Mouse (Mus musculus) hindbrain, postnatal 0 days (tissue): ENCODE measurements at regions not wholly inside any gene's neighbourhood (a gene's known extent, or its start where the extent isn't known, plus 50 kb on each side); places are given as distances from the start of the nearest gene placed in this dataset.
A peak's percentile ranks its signal among the peaks of the same experiment; 100 is the strongest.

ENCODE experiments used
- ATAC-seq: fragments of 200-750 bp; cut with Nextera tagmentation; 2 replicates; pipeline ENCODE4 v1.8.0; 2017; ENCODE audit warnings: mild to moderate bottlenecking, moderate TSS enrichment, moderate library complexity
- DNase-seq: peaks from one replicate; pipeline ENCODE4 v3.0.0-alpha.2; 2015; ENCODE audit warnings: low spot score
- H3K27ac ChIP-seq: fragments of 300-500 bp; sonication (generic); 2 replicates; pipeline ENCODE4 v1.5.1; 2014; ENCODE audit warnings: mild to moderate bottlenecking
- H3K27me3 ChIP-seq: fragments of 300-500 bp; sonication (generic); 2 replicates; pipeline ENCODE4 v1.6.1; 2014; ENCODE audit warnings: low read length, mixed read lengths; ENCODE audit not compliant: insufficient read depth
- H3K36me3 ChIP-seq: fragments of 300-500 bp; sonication (generic); 2 replicates; pipeline ENCODE4 v1.6.1; 2014; ENCODE audit warnings: low read length, mixed read lengths; ENCODE audit not compliant: insufficient read depth
- H3K4me1 ChIP-seq: fragments of 300-500 bp; sonication (generic); 2 replicates; pipeline ENCODE4 v1.6.1; 2014; ENCODE audit warnings: antibody characterized with exemption, low read length, mixed read lengths; ENCODE audit not compliant: insufficient read depth
- H3K4me2 ChIP-seq: fragments of 300-500 bp; sonication (generic); 2 replicates; pipeline ENCODE4 v1.6.1; 2014; ENCODE audit warnings: low read depth, mild to moderate bottlenecking, low read length, moderate library complexity, mixed read lengths
- H3K4me3 ChIP-seq: fragments of 300-500 bp; sonication (generic); 2 replicates; pipeline ENCODE4 v1.5.1; 2014; ENCODE audit warnings: low read length
- H3K9ac ChIP-seq: fragments of 300-500 bp; sonication (generic); replicated peaks from 2 replicates; pipeline ENCODE4 v1.6.1; 2014; ENCODE audit warnings: mild to moderate bottlenecking, low read length, moderate library complexity, mixed read lengths
- H3K9me3 ChIP-seq: fragments of 300-500 bp; sonication (generic); 2 replicates; pipeline ENCODE4 v1.6.1; 2016; ENCODE audit warnings: low read length, mixed read lengths
- CTCF ChIP-seq: IDR thresholded peaks from 2 replicates; pipeline ENCODE4 v1.5.1; 2016; ENCODE audit warnings: antibody characterized with exemption, control low read depth, low read depth
- WGBS: fragments of 180-500 bp; shearing (Covaris S2); extraction: QIAGEN DNeasy Blood & Tissue Kit; methylation state at CpG from one replicate; pipeline ENCODE4 v1.1.7; 2014; 5-methylcytosine and 5-hydroxymethylcytosine counted together

DNA sequence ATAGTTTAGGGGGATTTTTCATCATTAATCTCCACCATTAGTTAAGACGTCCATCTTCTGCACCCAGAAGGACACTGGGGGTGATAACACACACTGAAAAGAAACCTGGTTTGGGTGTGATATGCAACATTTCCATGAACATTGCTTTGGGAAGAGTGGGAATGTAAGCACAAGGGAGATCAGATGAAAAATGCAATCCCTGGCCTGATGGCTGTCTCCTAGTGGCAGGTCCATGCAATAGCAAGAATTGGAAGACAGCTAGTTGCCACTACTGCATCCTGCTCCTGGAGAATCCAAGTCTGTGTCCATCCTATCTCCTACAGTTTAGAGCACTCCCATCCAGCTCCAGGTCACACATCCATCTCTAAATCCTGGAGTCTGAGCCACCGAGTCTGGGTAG is 77.7 kb upstream of the Klhl29 start:
- Histone ChIP-seq H3K4me2 (no peak overlapping the region), H3K36me3 (no peaks in the 10 kb centered on the region), H3K27me3 (no peaks in the 10 kb centered on the region), H3K4me3 (no peak overlapping the region), H3K27ac (no peak overlapping the region), H3K9ac (no peak overlapping the region), H3K9me3 (no peaks in the 10 kb centered on the region), H3K4me1 (no peaks in the 10 kb centered on the region)
- 87% methylated on average over 2 of the region's 2 CpGs for WGBS
- peak; percentile 22; the same call in 1 of the 2 replicates for TF ChIP-seq CTCF
- ATAC-seq (no peak), DNase-seq (no peak)

DNA sequence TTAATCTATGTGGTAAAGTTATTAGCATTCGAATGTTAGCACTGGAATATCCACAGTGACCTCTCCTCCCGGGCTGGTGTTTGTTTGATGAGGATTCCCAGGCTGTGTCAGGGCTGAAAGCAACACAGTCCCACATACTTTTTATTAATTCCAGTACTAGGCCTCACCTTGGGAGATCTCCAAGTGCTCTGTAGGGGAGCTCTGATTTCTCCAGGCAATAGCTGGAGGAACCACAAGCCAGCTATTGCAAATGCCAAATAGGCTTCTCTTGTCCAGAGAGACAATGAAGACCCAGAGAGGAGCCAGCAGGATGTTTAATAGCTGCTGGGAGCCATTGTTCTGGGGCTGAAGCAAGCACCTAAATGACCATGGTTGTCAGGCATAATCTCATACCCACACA is 68.2 kb upstream of the Klhl29 start:
- peak overlapping the region; percentile 38; the same call in 1 of the 2 replicates for H3K27ac ChIP-seq

DNA sequence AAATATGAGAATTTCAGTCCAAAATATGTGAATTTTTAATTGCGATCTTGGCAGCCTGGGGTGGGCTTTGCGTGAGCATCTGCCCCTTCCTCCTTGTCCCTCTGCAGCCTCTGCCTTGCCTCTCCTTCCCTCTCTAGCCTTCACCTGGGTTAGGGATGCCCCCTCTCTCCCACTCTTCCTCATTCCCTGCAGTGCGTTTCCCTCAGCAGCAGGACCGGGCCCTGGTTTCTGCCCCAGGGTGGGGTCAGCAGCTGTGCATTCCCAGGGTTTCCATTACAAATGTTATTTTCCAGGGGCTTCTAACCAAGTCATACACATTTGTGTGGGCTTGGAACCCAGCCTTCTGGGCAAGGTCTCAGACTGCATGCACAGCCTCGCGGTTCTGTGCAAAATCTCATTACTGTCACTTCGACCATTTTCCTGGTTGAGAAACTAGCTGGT is 67.6 kb upstream of the Klhl29 start:
- WGBS: 39% methylated on average over 7 of the region's 7 CpGs
- Histone ChIP-seq H3K36me3 (no peaks in the 10 kb centered on the region), H3K9ac (no peak overlapping the region), H3K27me3 (no peaks in the 10 kb centered on the region), H3K4me3 (no peak overlapping the region), H3K4me2 (no peak overlapping the region), H3K4me1 (peaks cover 12% of the 10 kb centered on the region; the same call in 1 of the 2 replicates), H3K9me3 (no peaks in the 10 kb centered on the region), H3K27ac (peak overlapping the region; percentile 38; the same call in 1 of the 2 replicates)
- ATAC-seq (peak; percentile 44; the same call in 1 of the 2 replicates), DNase-seq (peak; percentile 53)
- no peak for TF ChIP-seq CTCF

More for the DNA sequence above, 68.2 kb upstream of the Klhl29 start:
- 18% methylated on average over 2 of the region's 2 CpGs for WGBS
- Histone ChIP-seq H3K36me3 (no peaks in the 10 kb centered on the region), H3K9ac (no peak overlapping the region), H3K4me3 (no peak overlapping the region), H3K4me1 (peaks cover 12% of the 10 kb centered on the region; the same call in 1 of the 2 replicates), H3K4me2 (no peak overlapping the region), H3K9me3 (no peaks in the 10 kb centered on the region), H3K27me3 (no peaks in the 10 kb centered on the region)
- peak; percentile 30 for ATAC-seq
- peak; percentile 52 for DNase-seq
- TF ChIP-seq CTCF: no peak

DNA sequence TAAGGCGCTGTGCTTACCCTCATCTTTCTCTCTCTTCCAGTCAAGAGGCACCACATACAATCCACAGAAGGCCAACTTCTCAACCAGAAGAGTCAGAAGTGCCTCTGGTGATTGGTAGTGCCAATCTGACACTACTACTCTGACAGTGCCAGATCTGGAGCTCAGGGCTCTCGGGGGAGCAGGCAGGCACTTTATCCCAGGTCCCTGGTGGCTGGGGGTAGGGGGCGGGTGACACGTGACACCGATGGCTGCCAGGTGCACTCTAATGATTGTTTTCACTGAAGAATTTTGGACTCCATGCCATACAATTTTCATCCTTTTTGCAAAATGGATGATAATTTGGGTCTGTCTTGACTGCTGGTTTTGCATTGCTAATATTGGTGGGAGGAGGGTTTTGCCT is 67.2 kb upstream of the Klhl29 start:
- Histone ChIP-seq H3K4me2 (no peak overlapping the region), H3K9me3 (no peaks in the 10 kb centered on the region), H3K4me1 (peaks cover 12% of the 10 kb centered on the region; the same call in 1 of the 2 replicates), H3K36me3 (no peaks in the 10 kb centered on the region), H3K4me3 (no peak overlapping the region), H3K27me3 (no peaks in the 10 kb centered on the region), H3K27ac (no peak overlapping the region), H3K9ac (no peak overlapping the region)
- DNase-seq: no peak
- 79% methylated on average over 5 of the region's 5 CpGs for WGBS
- ATAC-seq: no peak
- no peak for TF ChIP-seq CTCF

DNA sequence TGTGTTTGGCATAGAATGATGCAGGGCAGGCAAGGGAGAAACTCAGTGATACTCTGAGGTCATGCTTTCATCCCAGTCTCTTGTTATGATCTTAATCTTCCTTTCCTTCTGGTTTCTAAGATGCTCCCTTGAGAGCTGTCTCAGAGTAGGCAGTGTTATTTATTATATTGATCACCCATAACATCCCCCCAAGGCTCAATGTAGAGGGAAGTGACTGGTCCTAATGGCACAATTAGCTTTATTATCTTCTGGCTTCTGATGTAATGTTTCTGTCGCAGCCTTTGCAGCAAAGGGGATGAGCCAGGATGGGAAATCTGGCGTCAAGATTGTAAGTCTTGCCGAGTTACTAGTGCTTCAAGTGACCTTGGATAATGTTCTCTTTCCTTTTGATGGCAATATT is 65.0 kb upstream of the Klhl29 start:
- ATAC-seq (no peak), DNase-seq (no peak)
- Histone ChIP-seq H3K36me3 (no peaks in the 10 kb centered on the region), H3K4me2 (no peak overlapping the region), H3K27ac (no peak overlapping the region), H3K9me3 (no peaks in the 10 kb centered on the region), H3K4me1 (peaks cover 12% of the 10 kb centered on the region; the same call in 1 of the 2 replicates), H3K27me3 (no peaks in the 10 kb centered on the region), H3K9ac (no peak overlapping the region), H3K4me3 (no peak overlapping the region)
- TF ChIP-seq CTCF: no peak
- 71% methylated on average over 3 of the region's 3 CpGs for WGBS

DNA sequence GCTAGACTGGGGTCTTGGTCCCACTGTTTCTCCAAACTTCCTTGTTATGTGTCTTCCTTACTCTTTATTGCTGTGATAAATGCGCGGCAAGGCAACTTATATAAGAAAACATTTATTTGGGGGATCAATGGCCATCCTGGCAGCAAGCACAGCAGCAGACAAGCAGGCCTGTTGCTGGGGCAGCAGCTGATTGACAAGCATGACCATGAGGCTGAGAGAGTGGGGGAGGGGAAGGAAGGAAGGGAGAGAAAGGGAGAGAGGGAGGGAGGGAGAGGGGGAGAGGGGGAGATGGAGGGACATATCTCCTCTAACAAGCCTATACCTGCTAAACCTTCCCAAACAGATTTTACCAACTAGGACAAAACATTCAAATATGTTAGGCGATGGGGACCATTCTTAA is 60.4 kb upstream of the Klhl29 start:
- Histone ChIP-seq H3K4me2 (no peak overlapping the region), H3K27ac (no peak overlapping the region), H3K27me3 (no peaks in the 10 kb centered on the region), H3K9ac (no peak overlapping the region), H3K9me3 (no peaks in the 10 kb centered on the region), H3K4me3 (no peak overlapping the region), H3K36me3 (no peaks in the 10 kb centered on the region), H3K4me1 (peaks cover 3% of the 10 kb centered on the region; the same call in 1 of the 2 replicates)
- no peak for ATAC-seq
- no peak for TF ChIP-seq CTCF
- DNase-seq: no peak
- WGBS: 50% methylated on average over 3 of the region's 3 CpGs

DNA sequence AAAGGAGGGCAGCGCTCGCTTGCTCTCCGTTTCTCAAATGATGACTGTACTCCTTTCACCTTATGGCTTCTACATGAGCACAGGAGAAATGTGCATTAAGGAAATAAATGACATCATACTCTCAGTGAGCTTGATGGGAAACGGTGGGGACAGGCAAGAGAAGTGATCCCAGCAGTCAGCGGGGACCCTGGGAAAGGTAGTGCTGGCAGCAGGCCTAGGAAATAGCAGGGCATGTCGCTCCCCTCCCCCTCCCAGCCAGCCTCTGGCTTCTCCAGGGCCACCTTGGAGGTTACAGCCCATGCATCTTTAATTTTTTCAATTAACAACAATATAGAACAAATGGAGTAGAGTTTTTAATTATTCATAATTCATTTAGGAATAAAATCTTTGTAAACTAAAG is 58.6 kb upstream of the Klhl29 start:
- DNase-seq: no peak
- H3K4me1 ChIP-seq: peaks cover 3% of the 10 kb centered on the region
- peak; percentile 24; the same call in 1 of the 2 replicates for ATAC-seq

More for the DNA sequence above, 58.6 kb upstream of the Klhl29 start:
- TF ChIP-seq CTCF: no peak
- no peak overlapping the region for H3K9ac ChIP-seq
- no peaks in the 10 kb centered on the region for H3K36me3 ChIP-seq
- H3K27ac ChIP-seq: no peak overlapping the region
- H3K4me2 ChIP-seq: no peak overlapping the region
- H3K27me3 ChIP-seq: no peaks in the 10 kb centered on the region
- H3K9me3 ChIP-seq: no peaks in the 10 kb centered on the region
- 53% methylated on average over 6 of the region's 6 CpGs for whole genome bisulfite sequencing
- H3K4me3 ChIP-seq: no peak overlapping the region
